Mouse (Mus musculus) cortical plate, adult 2 months (tissue): ENCODE results near the gene Foxf1. TPM values are rescaled to one million over a fixed set of nuclear protein-coding genes. Genes with fewer than 3 reads are reported as not detected.

Experiments
- H3K27ac ChIP-seq: fragments of 200-500 bp; 2 replicates; pipeline ENCODE4 v1.5.1; 2012; ENCODE audit warnings: low read length, control low read depth, inconsistent platforms; ENCODE audit not compliant: insufficient read depth
- H3K4me1 ChIP-seq: fragments of 200-500 bp; 2 replicates; pipeline ENCODE4 v1.6.1; 2011; ENCODE audit warnings: low read length; ENCODE audit not compliant: control insufficient read depth, insufficient read depth
- H3K4me3 ChIP-seq: fragments of 200-500 bp; 2 replicates; pipeline ENCODE4 v1.5.1; 2011; ENCODE audit warnings: mild to moderate bottlenecking, low read length, control low read depth; ENCODE audit not compliant: insufficient read depth
- CTCF ChIP-seq: fragments of 200-500 bp; IDR thresholded peaks from 2 replicates; pipeline ENCODE4 v1.5.1; 2011; ENCODE audit warnings: mild to moderate bottlenecking, control low read depth, low read length; ENCODE audit not compliant: insufficient read depth; ENCODE audit errors: extremely low read depth
- POLR2A ChIP-seq: fragments of 200-500 bp; IDR thresholded peaks from 2 replicates; pipeline ENCODE4 v1.6.1; 2011; ENCODE audit warnings: mild to moderate bottlenecking, low read length, control low read depth; ENCODE audit not compliant: insufficient read depth; ENCODE audit errors: extremely low read depth
- polyA plus RNA-seq: library from polyadenylated mRNA; depleted of rRNA; stranded (reverse); fragments of >200 nt; gene quantifications from 2 replicates; pipeline ENCODE4 v1.2.3, GENCODE M21; 2012

Foxf1 gene
- polyA plus RNA-seq, 1 experiment: 1.8 TPM

GRCm38 (mm10) chr8:121088871-121089630, 4.9 kb downstream of the Foxf1 start:
- TF ChIP-seq POLR2A: no peak
- no peak for TF ChIP-seq CTCF
- Histone ChIP-seq H3K4me1 (no peaks in the 10 kb centered on the region), H3K27ac (no peak overlapping the region), H3K4me3 (no peak overlapping the region)

- TF ChIP-seq POLR2A (no peak), CTCF (no peak)
- Histone ChIP-seq H3K4me3 (no peak overlapping the region), H3K4me1 (no peaks in the 10 kb centered on the region), H3K27ac (no peak overlapping the region)
These were observed 5.6 kb downstream of the Foxf1 start for GRCm38 (mm10) chr8:121089631-121090380.

GRCm38 (mm10) chr8:121090716-121091115, 6.5 kb downstream of the Foxf1 start:
- TF ChIP-seq CTCF (no peak; the same call in 1 of the 2 replicates), POLR2A (no peak)
- no peak overlapping the region for H3K27ac ChIP-seq
- H3K4me3 ChIP-seq: no peak overlapping the region
- H3K4me1 ChIP-seq: no peaks in the 10 kb centered on the region

- TF ChIP-seq POLR2A: no peak
- TF ChIP-seq CTCF: no peak
- no peaks in the 10 kb centered on the region for H3K4me1 ChIP-seq
- H3K4me3 ChIP-seq: no peak overlapping the region
- H3K27ac ChIP-seq: no peak overlapping the region
These were observed 8.0 kb downstream of the Foxf1 start for GRCm38 (mm10) chr8:121092141-121092540.

- H3K4me3 ChIP-seq: no peak overlapping the region
- no peaks in the 10 kb centered on the region for H3K4me1 ChIP-seq
- TF ChIP-seq POLR2A (no peak), CTCF (peak; percentile 94)
- no peak overlapping the region for H3K27ac ChIP-seq
These were observed 8.4 kb downstream of the Foxf1 start for GRCm38 (mm10) chr8:121092627-121093026.

GRCm38 (mm10) chr8:121093496-121093895, 9.3 kb downstream of the Foxf1 start:
- H3K4me1 ChIP-seq: no peaks in the 10 kb centered on the region

GRCm38 (mm10) chr8:121104049-121104818, 20.0 kb downstream of the Foxf1 start:
- Histone ChIP-seq H3K27ac (no peak overlapping the region), H3K4me3 (no peak overlapping the region), H3K4me1 (peaks cover 5% of the 10 kb centered on the region; the same call in 1 of the 2 replicates)
- TF ChIP-seq POLR2A (no peak), CTCF (peak; percentile 80)

More at GRCm38 (mm10) chr8:121093496-121093895, 9.3 kb downstream of the Foxf1 start:
- Histone ChIP-seq H3K27ac (no peak overlapping the region), H3K4me3 (no peak overlapping the region)
- TF ChIP-seq POLR2A (no peak), CTCF (no peak)

- Histone ChIP-seq H3K27ac (peak within 1 kb of the TSS; percentile 53; the same call in 1 of the 2 replicates), H3K4me1 (peaks cover 5% of the 10 kb centered on the region; the same call in 1 of the 2 replicates), H3K4me3 (peak within 1 kb of the TSS; percentile 84)
- no peak for TF ChIP-seq CTCF
- peak; percentile 97 for TF ChIP-seq POLR2A
These were observed 23.8 kb downstream of the Foxf1 start, which contains the start of gene Mthfsd for GRCm38 (mm10) chr8:121107668-121108656. Gene Mthfsd, minus strand, starts transcription at chr8:121108392.
